Mouse (Mus musculus): ENCODE measurements at regions not wholly inside any gene's neighbourhood (a gene's known extent, or its start where the extent isn't known, plus 50 kb on each side); places are given as distances from the start of the nearest gene placed in this dataset.
"Not testable (repeated sequence)": the region's sequence is repeated elsewhere in the genome, so short reads cannot be mapped to it uniquely, and the experiment has no call there.

GRCm38 (mm10) chr2:179099783-179100182, 342.4 kb upstream of the Cdh4 start:
- DNase-seq (ENCODE audit: low spot score in 2 of 2), result no peak

- no peak for DNase-seq (ENCODE audit: low spot score in 2 of 2)
Measured at GRCm38 (mm10) chr2:179103114-179103513, 339.1 kb upstream of the Cdh4 start.

DNA sequence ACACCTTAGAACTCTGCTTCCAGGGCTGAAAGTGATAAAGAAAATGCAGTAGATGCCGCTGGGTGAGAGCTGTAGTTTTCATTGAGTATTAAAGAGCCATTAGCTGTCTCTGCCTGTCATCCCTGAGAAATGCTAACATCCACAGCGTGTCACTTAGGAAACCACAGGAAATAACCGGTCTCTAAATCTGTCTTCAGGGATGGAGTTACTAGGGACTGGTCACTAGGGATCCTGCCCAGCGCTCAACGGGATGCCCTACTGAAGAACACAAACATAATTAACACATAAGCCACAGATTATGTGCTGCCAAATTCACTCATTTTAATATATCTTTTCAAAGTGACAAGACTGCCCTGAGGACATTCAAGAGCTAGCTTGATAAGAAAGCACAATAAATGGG, 329.3 kb upstream of the Cdh4 start:
- DNase-seq (ENCODE audit: low spot score in 2 of 2), result no peak

- no peak for DNase-seq (ENCODE audit: low spot score in 2 of 2)
Measured at GRCm38 (mm10) chr2:179128018-179128417, 314.2 kb upstream of the Cdh4 start.

DNA sequence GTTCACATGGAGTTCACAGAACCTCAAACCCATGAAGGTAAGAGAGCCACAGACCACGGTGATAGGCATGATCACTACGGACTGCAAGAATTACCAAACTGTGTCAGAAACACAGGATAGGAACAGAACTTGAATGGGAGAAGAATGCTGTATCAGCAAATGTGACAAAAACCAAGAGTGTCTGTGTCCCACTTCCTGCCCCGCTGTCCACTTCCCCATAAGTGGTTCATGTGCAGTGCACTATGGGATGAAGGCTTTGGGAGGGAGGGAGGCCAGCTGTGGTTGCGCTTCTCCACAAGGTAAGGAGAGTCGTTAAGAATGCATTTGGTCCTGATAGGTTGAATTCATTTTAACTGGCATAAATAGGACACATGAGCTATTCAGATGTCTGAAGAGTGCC, 313.8 kb upstream of the Cdh4 start:
- DNase-seq (ENCODE audit: low spot score in 2 of 2), result no peak

- DNase-seq (ENCODE audit: low spot score in 2 of 2), result no peak
Measured at GRCm38 (mm10) chr2:179131004-179131403, 311.2 kb upstream of the Cdh4 start.

GRCm38 (mm10) chr2:179142313-179142712, 299.9 kb upstream of the Cdh4 start:
- DNase-seq (ENCODE audit: low spot score in 2 of 2), result no peak

DNA sequence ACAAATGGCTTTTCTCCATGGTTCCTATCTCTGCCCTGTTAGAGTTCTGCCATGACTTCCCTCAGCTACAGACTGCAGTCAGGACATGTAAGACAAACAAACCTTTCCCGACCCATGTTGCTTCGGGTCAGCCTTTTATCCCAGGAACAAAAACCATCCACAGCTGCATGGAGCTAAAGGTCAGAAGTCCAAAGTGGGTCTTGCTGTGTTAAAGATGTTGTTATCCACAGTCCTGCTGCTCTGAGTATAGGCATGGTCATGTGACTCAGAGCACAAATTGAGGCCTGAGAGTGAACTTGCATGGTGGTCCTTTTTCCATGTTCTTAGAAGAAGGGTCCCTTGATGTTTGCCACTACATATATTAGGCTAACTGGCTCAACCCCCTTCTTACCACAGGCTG, 296.5 kb upstream of the Cdh4 start:
- DNase-seq (ENCODE audit: low spot score in 2 of 2), result no peak

- no peak for DNase-seq (ENCODE audit: low spot score in 2 of 2)
Measured at GRCm38 (mm10) chr2:179146274-179146673, 296.0 kb upstream of the Cdh4 start.

- DNase-seq (ENCODE audit: low spot score in 2 of 2), result no peak
Measured at GRCm38 (mm10) chr2:179148194-179148593, 294.0 kb upstream of the Cdh4 start.

- DNase-seq (ENCODE audit: low spot score in 2 of 2), result no peak
Measured at GRCm38 (mm10) chr2:179148667-179149066, 293.6 kb upstream of the Cdh4 start.

- DNase-seq (ENCODE audit: low spot score in 2 of 2), result no peak
Measured at GRCm38 (mm10) chr2:179158881-179159280, 283.4 kb upstream of the Cdh4 start.

DNA sequence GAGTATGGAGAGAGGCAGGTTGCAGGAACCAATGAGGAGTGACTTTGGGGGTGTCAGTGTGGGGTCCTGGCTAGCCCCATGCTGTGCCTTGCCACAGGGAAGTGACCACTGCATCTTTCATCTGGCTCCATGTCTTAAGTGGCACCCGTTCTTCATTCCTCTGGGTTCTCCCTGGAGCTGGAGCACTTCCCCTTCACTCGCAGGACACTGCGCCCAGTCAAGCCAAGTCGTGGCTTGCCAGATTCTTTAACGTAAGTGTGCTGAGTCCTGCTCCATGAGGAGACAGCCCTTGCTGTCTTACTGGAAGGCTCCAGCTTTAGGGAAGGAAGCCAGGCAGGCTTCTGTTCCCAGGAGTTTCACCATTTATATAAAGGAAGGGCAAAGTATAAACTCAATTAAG, 279.1 kb upstream of the Cdh4 start:
- no peak for DNase-seq (ENCODE audit: low spot score in 2 of 2)

DNA sequence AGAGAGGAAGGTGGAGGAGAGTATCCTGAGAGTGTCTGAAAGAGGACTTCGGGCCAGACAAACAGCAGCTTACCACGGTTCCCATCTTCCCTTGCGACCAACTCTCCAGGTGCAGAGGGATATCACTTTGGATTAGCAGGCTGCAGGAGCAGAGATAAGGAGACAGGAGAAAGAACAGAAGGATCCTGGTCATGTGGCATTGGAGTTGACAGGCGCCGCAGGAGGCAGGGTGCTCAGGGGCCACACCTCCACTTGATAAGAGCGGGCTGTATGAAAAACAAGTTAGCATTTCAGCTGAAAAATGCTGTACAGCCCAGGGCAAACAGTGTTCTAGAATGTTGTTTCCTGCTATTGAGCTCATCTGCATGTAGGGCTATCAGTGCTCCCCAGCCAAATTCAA, 272.1 kb upstream of the Cdh4 start:
- no peak for DNase-seq (ENCODE audit: low spot score in 2 of 2)

DNA sequence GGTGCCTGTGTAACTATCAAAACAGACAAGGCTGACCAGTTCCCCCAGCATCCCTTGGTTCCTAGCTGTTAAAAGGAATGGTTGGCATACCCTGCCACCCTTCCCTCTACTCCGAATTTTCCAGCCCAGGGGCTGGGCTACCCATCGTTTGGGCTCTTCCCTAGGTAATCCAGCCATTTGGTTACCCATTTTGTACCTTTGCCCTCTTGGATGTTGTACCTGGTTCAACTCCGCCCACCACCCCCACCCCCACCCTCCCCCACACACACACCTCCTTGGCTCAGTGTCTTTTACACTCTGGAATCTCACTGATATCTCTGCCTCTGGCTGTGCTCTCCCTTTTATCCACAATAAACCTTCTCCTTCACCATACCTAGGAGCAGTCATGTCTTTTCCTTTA, 271.6 kb upstream of the Cdh4 start:
- DNase-seq (ENCODE audit: low spot score in 2 of 2), result no peak

DNA sequence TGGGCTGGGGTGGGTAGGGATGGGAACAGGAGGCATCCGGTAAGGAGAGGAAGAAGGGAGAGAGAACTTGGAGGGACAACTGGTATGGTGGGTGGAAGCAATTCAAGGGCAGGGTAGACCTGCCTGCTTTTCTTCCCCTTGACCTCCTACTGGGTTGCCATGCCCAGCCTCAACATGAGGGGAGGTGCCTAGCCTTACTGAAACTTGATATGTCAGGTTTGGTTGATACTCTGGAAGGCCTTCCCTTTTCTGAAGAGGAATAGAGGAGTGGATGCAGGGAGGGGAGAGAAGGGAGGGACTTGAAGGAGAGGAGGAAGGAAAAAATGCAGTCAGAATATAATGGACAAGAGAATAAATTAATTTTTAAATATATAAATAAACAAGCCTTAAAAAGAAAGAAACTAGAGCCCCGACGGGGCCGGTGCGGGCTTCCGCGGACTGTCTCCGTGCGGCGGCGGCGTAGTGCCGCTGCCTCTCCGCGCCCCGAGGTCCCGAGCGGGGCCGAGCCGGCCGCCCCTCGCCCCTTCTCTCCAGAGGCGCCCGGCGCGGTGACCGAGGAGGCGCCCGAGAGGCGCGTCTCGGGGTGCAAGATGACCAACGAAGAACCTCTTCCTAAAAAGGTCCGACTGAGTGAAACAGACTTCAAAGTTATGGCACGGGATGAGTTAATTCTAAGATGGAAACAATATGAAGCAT, 265.2 kb upstream of the Cdh4 start:
- DNase-seq (ENCODE audit: low spot score in 2 of 2), result not testable (repeated sequence)

- no peak for DNase-seq (ENCODE audit: low spot score in 2 of 2)
Measured at GRCm38 (mm10) chr2:179181366-179181765, 260.9 kb upstream of the Cdh4 start.

DNA sequence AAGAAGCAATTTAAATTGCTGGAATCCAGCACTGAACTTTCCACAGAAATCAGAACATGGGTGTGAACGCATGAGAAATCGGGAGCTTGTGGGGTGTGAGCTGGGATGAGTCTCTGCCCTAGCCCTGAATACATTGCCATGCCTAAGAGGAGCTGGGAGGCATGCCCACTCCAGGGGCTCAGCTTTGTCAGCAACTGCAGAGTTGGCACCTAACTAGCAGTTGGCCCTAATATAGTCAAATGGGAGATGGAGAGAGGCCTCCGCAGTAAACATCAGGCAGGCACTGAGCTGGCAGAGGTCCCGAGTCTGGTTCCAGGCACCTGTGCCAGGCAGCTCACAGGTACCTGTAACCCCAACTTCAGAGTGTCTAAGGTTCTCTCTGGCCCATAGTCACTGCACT, 260.1 kb upstream of the Cdh4 start:
- no peak for DNase-seq (ENCODE audit: low spot score in 2 of 2)

- no peak for DNase-seq (ENCODE audit: low spot score in 2 of 2)
Measured at GRCm38 (mm10) chr2:179192906-179193496, 249.2 kb upstream of the Cdh4 start.

DNA sequence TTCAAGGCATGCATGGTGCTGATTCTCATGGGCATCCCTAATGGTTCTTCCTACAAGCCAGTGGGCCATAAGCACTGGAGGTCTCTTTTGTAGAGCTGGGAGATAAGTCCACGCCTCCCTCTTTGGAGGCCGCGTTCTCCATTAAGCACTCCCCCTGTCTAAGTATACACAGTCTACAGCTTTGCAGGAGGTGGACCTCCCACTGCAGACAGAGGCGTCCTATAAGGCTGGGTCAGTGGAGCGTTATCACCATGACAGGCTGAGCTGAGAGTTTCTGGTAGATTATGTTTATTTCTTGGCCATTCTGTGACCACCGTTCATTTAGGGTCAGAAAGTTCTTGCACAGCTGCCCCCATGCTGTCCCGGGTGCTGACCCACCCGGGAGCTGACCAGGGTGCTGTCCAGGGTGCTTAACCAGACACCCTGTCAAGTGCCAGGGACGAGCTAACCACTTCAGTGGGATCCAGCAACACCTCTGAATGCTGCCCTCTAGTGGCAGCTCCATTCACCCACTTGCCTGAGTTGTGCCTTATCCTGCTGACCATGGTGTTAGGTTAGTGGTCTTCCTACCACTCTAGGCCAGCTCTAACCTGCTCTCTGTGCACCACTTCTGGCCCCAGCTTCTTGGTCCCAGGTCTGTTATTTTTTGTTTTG, 248.6 kb upstream of the Cdh4 start:
- peak; percentile 21 to 34 for DNase-seq (ENCODE audit: low spot score in 2 of 2)

DNA sequence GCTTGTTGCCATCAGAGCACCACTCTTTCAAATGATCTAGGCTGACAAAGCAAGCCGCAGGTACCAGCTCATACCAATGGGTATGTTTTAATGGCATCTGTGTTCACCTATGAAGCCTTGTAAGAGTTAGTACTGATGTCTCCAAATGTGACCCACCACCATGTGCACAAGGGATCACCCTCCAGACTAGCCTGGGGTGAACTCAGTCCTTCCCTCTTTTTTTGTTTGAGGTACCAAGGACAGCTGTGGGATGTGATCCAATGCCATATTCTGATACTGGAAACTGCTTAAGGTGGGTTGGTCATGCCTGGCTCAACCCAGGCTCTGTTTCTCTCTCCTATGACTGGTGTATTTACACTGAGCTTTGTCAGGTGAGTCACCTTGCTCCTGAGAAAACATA, 244.8 kb upstream of the Cdh4 start:
- no peak for DNase-seq (ENCODE audit: low spot score in 2 of 2)

GRCm38 (mm10) chr2:179200495-179200894, 241.7 kb upstream of the Cdh4 start:
- no peak for DNase-seq (ENCODE audit: low spot score in 2 of 2)

- DNase-seq (ENCODE audit: low spot score in 2 of 2), result no peak
Measured at GRCm38 (mm10) chr2:179210164-179210805, 231.9 kb upstream of the Cdh4 start.
